Mouse (Mus musculus): Measurements from ENCODE around the gene Slc26a1.

DNA sequence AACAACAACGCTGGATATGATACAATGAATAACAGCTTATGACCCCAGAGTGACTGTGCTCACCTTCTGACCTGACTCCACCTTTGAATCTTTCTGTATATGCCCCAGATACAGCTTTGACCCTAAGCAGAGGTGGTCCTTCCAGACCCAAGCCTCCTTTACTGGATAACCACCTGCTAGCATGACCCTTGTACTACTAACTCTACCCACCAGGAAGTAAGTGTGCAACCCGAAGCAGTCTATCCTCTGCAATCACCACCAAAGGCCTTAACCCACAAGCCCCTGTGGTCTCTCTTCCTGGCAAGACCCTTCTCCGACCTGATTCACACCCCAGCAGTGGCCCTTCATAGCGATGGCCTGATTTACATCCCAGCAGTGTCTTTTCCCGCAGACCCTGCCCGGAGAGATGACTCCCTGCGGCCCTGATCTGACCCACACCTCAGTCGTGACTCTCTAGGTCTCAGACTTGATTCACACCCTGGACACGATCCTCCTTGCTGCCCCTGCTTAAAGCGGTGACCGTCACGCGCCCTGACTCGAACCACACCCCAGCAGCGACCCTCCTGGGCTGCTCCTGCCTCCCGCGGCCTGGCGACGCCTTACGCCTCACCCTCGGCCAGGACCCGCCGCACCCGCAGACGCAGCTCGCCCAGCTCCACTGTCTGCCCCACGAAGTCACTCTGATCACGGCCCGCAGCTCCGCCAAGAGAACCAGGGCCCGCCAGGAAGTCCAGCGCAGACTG lies 46.3 kb downstream of the Slc26a1 start:
- TF ChIP-seq CTCF (IDR thresholded peaks at IDR 0.05 in 2 of 3, conservative IDR thresholded peaks at IDR 0.05 in 1 of 3; ENCODE audit: control insufficient read depth in 1 of 3, insufficient read depth in 1 of 3, low read depth in 2 of 3, low read length in 3 of 3, poor library complexity in 1 of 3, severe bottlenecking in 1 of 3): 0 out of 6 replicates have a peak, but pooled peaks of 1 of the 3 experiments have one; percentile 3
- no peak for TF ChIP-seq ZKSCAN1 (IDR thresholded peaks at IDR 0.05; ENCODE audit: low read depth, low read length)
